Mouse (Mus musculus): ENCODE data around the gene Fscn2.

DNA sequence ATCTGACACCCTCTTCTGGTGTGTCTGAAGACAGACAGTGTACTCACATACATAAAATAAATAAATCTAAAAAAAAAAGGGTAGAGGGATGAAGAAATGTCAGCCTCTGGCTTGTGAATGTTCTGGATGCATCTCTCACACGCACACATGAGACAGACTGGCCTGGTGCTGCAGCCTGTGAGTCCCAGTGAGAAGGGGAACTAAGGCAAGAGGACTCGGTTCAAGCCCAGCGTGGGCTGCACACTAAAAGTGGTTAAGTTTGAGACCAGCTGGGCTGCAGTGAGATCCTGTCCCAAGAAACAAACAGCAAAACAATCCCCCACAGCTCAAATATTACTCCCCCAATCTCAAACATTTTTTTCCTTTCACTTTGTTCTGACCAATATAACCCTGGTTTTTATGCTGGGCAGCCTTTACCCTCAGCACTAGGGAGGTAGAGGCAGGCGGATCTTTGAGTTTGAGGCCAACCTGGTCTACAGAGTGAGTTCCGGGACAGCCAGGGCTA lies 18.6 kb upstream of the Fscn2 start:
- TF ChIP-seq CTCF (conservative IDR thresholded peaks at IDR 0.05; ENCODE audit: insufficient read depth, insufficient read length, low read depth, low read length) (no peak), POLR2A (IDR thresholded peaks at IDR 0.05; ENCODE audit: low read depth, low read length) (no peak)
